Mouse (Mus musculus) kidney, adult 8-10 months (tissue): ENCODE results near the gene Mfsd11.
A peak's percentile ranks its signal among the peaks of the same experiment; 100 is the strongest.
"Not testable (repeated sequence)": the region's sequence is repeated elsewhere in the genome, so short reads cannot be mapped to it uniquely, and the experiment has no call there.

ENCODE experiments used
- DNase-seq, 2 experiments: peaks; one replicate each; pipeline ENCODE4 v3.0.0; 2022

The Mfsd11 gene

DNA sequence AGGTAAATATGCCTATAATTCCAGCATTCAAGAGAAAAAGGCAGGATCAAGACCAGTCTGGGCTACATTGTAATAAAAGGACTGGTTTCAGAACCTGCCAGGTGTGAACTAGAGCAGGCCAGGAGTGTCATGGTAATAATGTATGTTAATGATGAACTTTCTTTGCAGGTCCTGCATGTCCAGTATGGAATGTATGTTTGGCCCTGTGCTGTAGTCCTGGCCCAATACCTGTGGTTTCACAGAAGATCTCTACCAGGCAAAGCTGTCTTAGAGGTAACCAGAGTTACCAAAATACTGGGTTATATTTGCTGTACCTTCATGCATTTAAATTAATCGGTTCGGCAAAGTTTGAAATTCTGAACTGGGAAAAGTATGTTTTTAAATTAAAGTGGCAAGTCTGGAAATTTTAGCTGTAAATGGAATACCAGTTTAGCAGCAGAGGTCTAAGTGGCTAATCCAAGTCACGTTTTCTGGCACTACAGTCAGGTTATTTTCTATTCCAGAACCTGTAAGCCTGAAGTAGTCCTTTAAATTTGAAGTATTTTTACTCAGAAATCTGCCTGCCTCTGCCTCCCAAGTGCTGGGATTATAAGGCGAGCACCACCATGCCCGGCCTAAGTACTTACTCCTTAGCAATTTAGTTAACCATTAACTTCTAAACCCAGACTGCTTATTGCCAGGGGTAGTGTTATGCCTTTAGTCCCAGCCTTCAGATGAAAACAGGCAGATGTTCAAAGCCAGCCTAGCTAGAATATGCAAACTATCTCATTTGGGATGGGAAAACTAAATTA lies 4.0 kb upstream of the Mfsd11 start:
- no peak for DNase-seq

DNA sequence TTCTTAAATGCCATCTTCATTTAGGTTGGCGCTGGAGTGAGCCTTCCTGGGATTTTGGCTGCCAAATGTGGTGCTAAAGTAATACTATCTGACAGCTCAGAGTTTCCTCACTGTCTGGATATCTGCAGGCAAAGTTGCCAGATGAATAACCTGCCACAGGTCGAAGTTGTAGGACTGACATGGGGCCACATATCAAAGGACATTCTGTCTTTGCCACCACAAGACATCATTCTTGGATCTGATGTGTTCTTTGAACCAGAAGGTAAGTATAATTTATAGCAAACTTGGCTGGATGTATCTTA lies 3.4 kb upstream of the Mfsd11 start:
- DNase-seq: not testable (repeated sequence)

DNA sequence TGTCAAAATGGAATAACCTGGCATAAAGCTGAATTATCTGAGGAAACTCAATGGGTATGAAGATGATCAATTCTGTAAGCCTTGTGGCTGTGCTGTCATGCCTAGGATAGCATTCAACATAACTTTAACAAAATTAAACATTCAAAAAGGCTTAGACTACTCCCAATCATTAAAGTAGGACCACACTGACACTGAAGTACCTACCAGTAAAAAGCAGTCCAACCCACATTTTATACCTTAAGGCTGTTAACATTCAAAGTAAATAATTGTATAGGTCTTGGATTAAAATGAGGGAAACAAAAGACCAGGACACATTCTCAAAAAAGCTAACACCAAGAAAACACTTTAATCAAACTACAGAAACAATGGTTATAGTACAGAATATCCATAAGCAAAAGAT lies 2.7 kb upstream of the Mfsd11 start:
- no peak for DNase-seq

DNA sequence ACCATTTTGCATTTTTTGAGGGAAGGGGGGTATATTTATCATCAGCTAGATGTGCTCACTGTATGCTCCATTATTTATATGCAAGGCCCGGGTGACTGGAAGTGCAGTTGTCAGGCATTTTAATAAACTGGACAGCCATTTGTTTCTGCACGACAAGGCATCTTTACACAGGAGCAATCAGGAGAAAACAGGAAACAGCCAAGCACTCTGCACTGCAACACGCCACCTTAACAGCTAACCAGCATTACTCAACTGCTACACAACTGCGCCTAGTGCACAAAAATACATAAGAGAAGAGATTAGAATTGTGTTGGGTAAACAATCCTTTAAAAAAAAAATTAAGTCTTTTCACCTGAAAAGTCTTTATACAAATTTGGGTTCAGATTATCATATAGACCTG lies 2.2 kb upstream of the Mfsd11 start:
- no peak for DNase-seq

DNA sequence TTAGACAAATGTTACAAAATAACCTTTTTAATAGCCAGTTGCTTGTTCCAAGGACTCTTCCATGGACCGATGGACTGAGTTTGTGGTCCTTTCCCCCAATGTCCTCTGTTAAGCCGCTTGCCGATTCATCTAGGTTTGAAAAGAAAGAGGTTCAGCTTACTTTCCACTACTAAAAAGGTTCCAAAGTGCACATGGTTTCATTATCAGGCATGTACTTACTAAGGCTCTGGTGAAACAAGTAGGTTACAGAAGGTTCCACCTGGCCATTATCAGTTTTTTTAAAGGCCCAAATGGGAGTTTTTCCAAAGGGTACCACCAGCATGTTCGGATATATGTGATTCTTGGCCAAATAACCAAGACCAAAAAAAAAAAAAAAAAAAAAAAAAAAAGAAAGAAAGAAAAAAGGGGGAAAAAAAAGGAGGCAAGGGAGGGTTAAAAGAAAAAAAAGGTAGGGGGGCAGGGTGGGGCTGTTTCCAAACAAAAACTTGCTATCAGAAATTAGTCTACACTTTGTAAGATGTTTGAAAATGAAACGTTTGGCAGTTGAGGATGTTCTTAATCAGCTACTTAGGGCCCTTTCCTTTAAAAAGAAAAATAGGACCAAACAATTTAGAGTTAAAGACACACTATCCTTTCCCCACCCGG lies 1.3 kb upstream of the Mfsd11 start:
- DNase-seq: no peak

DNA sequence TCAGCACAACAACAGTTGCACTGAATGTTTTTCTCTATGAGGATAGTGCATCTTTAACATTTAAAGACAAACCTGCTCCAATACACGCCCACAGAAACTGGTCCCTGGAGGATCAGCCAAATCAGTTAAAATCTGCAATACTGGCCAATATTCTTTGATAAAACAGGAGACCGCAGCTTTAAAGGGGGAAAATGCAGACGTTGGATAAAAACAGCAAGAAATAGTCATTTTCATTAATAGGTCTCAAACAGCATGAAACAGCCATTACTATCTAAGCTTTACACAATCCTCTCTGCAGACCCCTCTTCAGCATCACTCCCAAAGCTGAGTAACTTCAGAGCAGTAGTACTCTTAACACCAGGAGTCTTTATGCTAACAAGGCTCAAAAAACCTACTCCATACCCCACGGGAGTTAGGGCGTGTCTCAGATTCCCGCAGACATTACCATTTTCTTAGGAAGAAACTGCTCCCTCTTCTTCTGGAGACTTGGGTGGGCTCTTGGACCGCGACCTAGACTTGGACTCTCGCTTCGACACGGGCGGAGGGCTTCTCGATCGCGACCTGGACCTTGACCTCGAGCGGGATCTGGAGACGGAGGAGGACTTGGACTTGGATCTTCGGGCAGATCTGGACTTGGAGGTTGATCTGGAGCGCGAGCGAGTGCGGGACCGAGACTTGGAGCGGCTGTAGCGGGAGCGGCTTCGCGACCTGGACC lies 507 bp upstream of the Mfsd11 start:
- peak; percentile 65 to 72 for DNase-seq

DNA sequence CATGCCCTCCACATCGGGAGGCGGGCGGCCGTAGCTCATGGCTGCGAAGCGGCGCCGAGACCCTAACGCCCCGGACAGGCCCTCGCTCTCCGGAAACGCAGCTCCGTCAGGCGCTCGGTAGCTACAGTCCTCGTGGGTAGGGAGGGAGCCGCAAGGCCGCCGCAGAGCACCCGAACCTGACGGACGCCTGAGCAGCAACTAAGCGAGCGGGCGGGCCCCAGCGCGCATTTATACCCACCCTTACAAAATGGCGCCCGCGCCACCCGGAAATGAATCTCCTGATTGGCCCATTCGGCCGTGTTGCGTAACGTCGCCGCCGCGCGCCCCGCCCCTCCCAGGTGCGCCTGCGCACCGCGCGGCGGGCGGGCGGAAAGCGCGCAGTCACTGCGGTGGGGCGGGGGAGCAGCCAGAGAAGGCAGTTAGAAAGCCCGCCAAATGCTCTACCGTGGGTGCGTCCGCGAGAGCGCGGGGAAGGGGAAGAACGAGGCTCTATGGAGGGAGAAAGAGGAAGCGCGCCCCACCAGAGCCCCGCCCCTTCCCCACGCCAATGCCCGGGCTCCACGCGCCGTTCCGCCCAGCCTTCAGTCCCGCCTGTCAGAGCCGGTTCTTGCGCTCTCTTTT lies 761 bp downstream of the Mfsd11 start, which contains the start of gene Srsf2:
TSS of gene Srsf2 (minus strand) at position 204 of the 621 bp plus-strand sequence.
- DNase-seq: peak; percentile 93 to 94

DNA sequence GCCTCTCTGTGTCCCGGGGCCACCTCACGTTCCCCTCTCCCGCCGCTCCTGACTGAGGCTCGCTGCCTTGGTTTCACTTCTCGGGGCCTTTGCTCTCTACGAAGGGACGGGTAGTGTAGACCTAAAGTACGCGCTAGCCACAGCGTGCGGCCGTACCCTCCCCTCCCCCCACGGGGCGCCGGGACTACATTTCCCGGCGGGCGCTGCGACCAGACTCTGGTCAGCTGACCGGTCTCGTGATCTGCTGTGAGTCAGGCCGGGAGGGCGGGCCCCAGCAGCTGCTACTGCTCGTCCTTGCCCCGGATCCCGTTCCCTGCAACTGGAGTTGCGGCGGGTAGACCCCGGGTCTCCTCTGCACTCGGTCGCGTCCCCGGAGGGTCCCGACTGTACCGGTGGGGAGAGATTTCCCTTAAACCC lies 1.3 kb downstream of the Mfsd11 start:
- DNase-seq: peak; percentile 96 to 98

DNA sequence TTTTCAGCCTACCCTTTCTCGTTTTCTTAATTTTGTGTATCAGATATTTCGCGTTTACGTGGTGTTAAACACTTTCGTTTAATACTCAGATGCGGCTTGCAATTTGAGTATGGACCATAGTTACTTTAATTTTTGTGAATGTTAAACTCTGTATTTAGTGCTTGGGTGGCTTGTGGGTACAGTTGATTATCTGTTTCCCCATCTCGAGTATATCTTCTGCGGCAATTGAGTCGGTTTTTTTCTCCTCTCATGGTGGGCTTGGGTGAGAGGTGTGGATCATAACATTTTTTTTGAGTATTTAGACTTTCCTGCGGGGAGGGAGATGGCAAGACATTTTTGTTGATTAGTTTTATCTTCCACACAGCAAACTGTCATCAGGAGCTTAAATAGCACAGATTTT lies 2.0 kb downstream of the Mfsd11 start:
- no peak for DNase-seq

DNA sequence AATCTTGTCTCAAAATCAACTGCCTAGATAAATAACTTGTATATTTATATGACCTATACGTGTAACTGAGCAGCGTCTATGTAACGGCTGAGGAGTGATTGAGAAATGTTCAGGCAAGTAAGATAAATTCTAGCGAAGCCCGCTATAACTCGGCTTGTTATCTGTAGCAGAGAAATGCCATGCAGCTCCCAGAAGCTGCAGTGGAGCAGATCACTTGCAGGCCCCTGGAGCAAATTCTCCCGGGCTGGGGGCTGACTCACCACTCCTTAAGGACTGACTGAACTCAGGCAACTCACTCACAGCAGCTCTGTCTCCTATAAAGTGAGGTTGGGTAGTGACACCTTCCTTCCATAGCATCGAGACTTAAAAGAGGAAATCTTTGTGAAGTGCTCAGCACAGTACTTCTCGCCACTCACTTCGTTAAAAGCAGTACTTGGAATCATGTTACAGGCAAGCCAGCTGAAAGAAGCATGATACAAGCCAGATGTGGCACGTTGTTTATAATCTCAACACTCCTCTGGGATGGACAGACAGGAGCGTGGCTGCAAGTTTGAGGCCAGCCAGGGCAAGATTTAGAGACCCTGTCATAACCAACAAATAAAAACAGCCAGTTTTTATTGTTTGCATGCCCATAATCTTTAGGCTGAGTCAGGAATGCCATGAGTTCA lies 5.1 kb downstream of the Mfsd11 start:
- no peak for DNase-seq

DNA sequence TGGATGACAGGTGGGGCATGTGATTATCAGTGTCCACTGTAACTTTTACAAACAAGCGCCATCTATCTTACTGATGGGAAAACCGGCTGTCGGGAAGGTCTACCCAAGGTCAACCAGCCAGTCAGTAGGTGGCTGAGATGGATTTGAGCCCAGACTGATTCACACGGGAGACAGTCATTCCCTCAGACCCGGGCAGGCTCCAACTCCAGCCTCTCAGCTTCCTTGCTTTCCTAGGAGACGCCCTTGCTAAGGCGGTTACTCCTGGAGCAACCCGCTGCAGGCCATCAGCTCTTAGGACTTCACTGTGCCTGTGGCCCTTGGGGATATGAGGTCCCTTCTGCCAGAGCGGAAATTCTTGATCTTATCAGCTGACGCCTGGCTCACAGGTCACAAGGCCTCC lies 12.2 kb downstream of the Mfsd11 start:
- DNase-seq: no peak

DNA sequence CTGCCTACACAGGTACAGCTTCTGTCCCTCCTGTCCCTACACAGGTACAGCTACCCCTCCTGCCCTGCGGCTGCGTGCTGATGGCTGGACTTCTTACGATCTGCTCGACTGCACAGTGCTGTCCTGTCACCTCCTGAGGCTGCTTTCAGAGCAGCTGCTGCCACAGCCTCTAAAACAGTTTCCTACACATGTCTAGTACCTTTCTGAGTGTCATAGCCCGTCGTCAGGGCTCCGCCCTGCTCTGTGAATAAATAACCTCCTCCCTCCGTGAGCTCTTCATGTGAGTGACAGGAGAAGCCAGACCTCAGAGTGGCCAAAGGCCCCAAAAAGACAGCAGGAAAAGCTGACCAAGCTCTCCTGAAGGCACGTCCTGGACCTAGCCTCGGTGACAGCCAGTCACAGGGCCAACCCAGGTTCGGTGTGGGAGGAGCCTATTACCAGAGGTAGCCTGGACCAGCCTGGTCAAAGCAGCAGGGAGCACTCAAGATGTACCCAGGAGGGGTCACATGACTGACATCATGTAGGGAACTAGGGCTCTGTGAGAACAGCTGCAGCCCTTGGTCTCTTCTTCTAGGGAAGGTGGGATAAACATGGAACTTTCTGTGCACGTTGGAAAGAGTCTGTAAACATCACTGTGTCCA lies 13.8 kb downstream of the Mfsd11 start:
- DNase-seq: peak; percentile 53 to 62

DNA sequence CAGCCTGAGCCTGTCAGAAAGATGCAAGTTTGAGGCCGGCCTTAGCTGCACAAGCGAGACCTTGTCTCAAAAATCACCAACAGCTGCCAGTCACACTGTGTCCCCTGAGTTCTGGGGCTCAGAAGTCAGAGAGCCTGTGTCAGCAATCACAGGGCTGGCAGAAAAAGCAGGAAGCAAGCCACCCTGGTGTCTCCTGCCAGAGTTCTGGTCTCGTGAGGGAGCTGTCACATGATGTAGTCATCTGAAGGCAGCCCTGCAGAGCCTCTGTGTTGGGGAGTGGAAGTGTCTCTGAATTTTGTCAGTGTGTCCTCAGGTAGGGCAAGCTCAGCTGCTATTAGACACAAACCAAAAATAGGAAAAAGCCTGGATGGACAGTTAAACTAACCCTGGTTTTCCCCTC lies 15.9 kb downstream of the Mfsd11 start:
- DNase-seq: peak; percentile 62 to 77

DNA sequence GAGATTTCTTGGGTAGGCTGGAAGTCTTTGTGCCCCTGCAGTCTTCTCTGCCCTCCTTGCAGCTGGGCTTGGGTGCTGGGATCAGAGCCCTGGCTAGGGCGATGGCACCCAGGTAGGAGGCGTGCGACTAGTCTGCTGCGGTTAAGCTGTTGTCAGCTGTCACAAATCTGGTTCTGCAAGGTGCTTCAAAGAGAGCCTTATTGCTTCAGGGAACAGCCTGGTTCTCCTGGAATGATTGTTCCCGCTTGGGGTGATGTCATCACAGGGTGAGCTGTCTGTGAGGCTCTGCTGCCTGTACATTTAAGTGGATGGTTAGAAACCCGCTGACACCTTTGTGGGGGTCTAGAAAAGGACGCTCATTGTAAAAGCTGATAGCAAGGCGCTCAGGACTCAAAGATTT lies 17.0 kb downstream of the Mfsd11 start:
- no peak for DNase-seq

DNA sequence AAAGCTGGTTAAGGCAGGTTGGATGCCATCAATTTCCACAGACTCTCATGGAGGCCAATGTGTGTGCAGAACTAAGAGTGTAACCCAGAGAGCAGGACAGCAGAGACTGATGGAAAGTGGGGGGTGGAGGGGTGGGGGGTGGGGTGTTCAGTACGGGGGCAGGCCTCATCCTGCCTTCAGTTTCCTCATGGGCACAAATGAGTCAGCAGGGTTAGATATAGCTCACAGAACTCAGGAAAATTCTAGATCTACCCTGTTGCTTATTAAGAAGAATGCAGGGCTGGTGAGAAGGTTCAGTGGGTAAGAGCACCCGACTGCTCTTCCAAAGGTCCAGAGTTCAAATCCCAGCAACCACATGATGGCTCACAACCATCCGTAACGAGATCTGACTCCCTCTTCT lies 17.4 kb downstream of the Mfsd11 start:
- DNase-seq: no peak

DNA sequence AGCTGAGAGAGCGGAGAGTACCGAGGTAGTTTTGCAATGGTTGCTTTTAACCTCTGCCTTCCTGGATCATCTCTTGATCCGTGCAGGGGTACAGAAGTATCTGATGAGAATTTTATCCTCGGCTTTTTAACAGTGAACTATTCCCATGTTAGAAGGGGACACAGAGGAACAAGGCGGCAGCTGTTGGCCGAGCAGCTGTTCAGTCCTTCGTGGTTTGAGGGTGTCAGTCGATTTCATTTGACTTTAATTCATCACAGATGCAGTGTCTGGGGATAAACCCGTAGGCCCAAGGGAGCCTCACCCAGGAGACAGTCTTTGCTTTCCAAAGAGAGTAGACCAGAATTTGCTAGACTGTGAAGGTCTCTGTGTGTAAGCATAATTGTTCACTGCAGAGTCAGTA lies 19.3 kb downstream of the Mfsd11 start:
- no peak for DNase-seq

DNA sequence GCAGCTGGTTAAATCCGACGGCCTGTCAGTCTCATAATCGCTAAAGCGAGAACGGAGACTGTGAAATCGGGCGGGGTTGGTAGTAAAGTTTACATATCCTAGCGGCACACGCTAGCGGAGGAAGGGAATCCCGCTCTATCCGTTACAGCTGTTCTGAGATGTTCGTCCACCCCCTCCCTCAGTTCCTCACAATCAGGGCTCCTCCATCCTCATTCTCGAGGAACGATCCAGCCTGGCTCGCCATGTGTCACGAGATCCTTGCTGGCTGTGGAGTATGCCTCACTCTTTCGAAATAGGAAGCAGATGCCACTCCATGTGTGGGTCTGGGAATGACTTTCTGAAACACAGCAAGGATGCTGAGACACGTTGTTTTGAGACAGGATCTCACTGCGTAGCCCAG lies 21.7 kb downstream of the Mfsd11 start:
- no peak for DNase-seq

DNA sequence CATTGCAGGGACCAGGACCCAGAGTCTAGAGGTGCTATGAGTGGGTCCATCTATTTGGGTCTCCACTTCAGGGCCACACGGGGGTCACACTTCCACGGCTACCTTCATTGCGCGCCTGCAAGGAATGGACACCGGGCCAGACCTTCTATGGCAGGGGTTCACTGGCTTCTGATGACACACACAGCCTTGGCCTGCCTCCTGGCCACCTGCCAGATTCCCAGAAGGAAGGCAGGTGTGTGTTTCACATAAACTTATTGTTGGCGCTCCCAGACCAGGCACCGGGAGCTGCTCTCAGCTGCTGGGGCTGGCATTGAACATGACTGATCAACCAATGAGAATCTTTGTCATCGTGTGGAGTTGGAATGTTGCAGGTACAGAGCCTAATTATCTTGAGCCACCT lies 26.2 kb downstream of the Mfsd11 start:
- DNase-seq: no peak

DNA sequence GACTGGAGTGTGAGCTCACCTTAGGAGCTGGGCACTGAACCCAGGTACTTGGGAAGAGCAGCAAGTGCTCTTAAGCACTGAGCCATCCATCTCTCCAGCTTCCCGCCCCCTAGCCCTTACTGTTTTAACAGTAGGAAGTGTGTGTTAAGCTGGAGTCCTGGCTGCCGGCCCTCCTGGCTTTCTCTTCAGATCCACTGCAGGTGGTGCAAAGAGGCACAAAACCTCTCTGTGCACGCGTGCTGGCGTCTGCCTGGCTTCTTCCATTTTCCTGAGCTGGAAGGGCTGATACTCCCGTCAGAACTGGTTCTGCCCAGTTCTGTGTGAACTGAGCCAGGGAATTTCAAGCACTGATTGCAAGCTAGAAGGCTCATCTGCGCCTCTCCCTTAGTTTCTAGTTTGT lies 28.6 kb downstream of the Mfsd11 start:
- DNase-seq: no peak

DNA sequence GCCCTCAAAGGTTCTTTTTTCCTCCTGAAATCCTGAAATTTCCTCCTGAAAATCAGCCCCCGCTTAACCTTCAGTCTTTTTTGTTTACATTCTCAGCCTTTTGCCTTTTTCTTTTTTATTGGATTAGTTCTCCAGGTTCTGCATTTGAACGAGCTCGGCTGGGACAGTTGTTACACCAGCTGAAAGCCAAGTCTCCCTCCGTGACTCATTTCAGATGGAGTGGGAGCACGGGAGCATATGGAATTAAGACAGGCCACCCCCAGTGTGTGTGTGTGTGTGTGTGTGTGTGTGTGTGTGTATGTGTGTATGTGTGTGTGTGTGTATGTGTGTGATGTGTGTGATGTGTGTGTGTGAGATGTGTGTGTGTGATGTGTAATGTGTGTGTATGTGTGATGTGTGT lies 29.2 kb downstream of the Mfsd11 start:
- no peak for DNase-seq

DNA sequence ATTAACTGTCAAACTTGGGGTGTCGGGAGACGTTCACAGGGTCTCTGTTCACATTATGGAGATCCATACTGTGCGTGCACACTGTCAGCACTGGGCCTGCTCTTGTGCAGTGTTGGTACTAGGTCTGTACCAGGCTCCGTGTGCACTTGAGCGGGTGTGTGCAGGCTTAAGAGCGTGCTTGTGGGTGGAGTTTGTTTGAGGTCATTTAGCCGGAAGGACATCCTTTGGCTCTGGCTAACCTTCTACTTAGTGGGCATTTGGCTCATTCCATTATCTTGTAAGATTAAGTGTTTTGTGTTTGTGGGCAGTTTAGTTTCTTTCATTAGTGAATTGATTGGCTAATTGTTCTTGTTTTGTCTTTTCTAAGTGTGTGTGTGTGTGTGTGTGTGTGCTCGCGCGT lies 30.2 kb downstream of the Mfsd11 start:
- DNase-seq: no peak

DNA sequence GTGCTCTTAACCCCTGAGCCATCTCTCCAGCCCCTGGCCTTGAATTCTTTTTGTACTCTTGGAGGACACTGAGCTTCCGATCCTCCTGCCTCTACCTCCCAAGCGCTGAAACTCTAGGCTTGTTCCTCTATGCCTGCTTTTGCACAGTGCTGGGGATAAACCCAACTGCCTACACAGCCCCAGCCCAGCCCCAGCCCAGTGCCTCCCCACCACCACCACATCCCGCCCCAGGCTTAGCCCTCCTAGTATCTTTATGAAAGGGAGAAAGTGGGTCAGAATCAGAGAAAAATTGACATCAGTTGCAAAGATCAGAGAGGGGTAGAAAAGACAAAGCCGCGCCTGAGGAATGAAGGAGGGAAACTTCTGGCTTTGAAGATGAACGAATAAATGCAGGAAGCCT lies 31.8 kb downstream of the Mfsd11 start:
- DNase-seq: no peak
